Mouse (Mus musculus): ENCODE data around the gene Gbp5.
"Not testable (repeated sequence)": the region's sequence is repeated elsewhere in the genome, so short reads cannot be mapped to it uniquely, and the experiment has no call there.

The Gbp5 gene

GRCm38 (mm10) chr3:142542776-142543175 lies 49.0 kb downstream of the Gbp5 start:
- DNase-seq, result not testable (repeated sequence)

- DNase-seq, result no peak
These were observed 52.9 kb downstream of the Gbp5 start for GRCm38 (mm10) chr3:142546690-142547089.

DNA sequence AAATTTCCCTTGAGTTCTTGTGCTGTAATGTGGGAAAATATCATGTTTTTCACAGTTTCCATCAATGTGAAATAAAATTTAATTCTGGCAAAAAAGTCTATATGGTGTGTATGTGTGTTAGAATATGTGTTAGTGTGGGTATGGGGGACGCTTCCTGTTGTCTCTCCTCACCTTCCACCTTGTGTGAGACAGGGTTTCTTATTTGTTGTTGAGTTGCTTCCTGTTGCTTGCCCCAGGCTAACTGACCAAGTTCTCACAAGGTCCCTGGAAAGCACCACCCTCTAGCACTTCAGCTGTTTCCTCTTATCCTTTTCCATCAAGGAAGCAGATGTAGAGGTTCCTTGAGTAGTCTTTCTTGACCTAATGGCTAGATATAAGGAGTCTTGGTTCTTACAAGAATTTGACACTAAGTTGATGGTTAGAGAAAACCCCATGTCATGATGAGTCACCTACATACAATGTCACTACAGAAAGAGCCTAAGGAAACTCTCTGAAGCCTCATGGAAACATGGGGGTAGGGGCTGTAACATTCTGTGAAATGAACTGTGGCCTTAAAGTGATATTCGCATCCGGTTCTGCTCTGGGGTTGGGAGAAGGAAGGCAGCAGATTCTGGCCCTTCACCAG lies 56.4 kb downstream of the Gbp5 start:
- DNase-seq, result no peak

DNA sequence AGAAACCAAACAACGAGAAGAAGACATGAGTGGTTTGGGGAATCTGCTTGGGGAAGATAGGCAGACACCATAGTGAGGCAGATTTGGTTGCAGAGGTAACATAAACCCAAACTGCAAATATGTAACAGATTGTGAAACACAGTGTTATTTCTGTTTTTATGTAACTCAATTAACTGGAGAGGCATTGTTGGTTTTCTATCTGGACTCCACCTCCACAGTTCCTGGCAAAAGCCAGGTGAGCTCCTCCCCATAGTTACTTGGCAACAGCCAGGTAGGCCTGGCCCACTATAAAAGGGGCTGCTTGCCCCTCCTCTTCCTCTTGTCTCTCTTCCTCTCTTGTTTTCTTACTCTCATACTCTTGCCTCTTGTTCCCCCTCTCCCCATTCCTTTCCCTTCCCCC lies 60.8 kb downstream of the Gbp5 start:
- no peak for DNase-seq

- DNase-seq, result no peak
These were observed 61.8 kb downstream of the Gbp5 start for GRCm38 (mm10) chr3:142555623-142556022.

DNA sequence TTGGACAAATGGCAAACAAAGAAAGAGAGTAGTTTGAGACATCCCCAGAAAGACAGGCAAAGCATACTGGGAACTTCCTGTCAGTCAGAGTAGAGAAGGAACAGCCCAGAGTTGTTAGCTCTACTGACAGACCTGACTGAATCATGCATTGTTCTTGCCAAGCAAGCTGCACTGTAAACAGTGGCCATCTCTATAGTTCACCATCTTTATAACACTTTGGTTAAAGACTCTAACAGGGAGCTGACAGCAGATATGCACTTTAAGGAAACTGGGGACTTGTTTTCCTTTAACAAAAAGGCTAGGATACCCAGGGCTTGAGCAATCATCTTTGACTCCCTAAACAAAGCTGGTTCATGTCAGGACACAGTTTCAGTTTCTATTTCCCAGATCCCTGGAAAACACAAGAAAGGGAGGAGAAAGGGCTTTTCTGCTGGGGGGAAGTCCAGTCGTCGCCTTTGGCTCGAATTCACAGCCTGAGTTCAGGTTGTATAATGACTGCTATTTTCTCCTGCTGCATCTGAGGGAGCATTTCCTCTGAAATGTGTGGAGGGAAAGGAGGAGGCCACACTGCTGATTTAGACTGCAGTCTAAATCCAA lies 66.0 kb downstream of the Gbp5 start, which contains the start of gene Gbp3:
Gbp3 (plus strand) TSS at position 395 of the 597 bp plus-strand sequence.
- peak; percentile 33 for DNase-seq

GRCm38 (mm10) chr3:142560296-142560948 lies 66.6 kb downstream of the Gbp5 start:
- DNase-seq, result peak; percentile 92

DNA sequence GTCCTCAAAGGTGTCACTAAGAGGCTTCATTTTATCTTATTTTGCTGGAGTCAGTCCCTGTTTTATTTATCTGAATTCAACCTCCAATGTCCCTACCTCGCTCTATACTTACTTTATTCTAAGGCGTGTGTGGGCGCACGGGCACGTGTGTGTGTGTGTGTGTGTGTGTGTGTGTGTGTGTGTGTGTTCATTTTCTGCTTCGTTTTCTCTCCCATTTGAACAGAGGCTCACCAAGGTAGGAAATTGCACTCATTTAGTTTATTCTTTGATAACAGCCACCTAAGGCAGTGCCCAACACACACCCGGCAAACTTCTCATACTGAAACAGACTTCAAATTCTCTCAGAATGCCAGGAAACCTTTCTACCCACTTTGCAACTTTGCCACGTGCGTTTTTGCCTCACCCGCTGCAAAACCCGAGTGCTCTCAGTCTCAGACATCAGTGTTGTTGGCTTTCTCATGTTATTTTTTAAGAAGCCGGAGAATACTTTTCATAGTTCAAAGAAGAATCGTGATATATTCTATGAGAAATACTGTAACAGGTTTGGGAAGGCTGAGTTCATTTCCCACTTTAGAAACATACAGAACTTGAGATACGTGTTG lies 67.4 kb downstream of the Gbp5 start:
- peak; percentile 15 for DNase-seq

GRCm38 (mm10) chr3:142561666-142562065 lies 67.9 kb downstream of the Gbp5 start:
- no peak for DNase-seq

DNA sequence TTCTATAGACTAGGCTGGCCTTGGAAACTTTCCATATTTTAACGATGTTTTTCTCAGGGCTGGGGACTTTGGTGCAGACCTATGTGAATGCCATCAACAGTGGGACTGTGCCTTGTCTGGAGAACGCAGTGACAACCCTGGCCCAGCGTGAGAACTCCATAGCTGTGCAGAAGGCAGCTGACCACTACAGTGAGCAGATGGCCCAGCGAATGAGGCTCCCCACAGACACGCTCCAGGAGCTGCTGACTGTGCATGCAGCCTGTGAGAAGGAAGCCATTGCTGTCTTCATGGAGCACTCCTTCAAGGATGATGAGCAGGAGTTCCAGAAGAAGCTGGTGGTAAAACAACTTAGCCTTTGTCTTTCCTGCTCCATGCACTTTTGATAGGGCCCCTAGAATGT lies 73.7 kb downstream of the Gbp5 start:
- not testable (repeated sequence) for DNase-seq

DNA sequence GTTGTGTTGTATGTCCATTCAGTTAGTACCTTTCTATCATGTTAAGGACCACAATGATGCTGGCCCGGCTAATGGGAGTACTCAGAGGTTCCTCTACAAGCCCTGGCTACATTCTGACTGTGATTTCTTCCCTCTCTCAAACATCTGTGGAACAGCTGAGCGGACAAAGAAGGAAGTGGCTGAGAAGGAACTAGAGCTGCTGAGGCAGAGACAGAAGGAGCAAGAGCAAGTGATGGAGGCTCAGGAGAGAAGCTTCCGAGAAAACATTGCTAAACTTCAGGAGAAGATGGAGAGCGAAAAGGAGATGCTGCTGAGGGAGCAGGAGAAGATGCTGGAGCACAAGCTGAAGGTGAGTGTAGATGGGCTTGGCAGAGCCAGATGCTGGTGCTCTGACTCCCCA lies 77.0 kb downstream of the Gbp5 start:
- no peak for DNase-seq

Measured in thymus, postnatal 14 days (tissue).